Mouse (Mus musculus) cerebellum, adult 18-20 months (tissue): Measurements from ENCODE around the gene Nr5a2.
"Not testable (repeated sequence)": the region's sequence is repeated elsewhere in the genome, so short reads cannot be mapped to it uniquely, and the experiment has no call there.

Experiments
- DNase-seq, 2 experiments: peaks; one replicate each; pipeline ENCODE4 v3.0.0; 2021

The Nr5a2 gene

GRCm38 (mm10) chr1:136832305-136833152, 127.7 kb downstream of the Nr5a2 start:
- no peak for DNase-seq

GRCm38 (mm10) chr1:136830992-136831391, 129.3 kb downstream of the Nr5a2 start:
- DNase-seq: no peak

- DNase-seq: no peak
These were observed 130.3 kb downstream of the Nr5a2 start for GRCm38 (mm10) chr1:136829931-136830330.

GRCm38 (mm10) chr1:136823897-136824296, 136.4 kb downstream of the Nr5a2 start:
- no peak for DNase-seq

- DNase-seq: no peak
These were observed 159.6 kb downstream of the Nr5a2 start for GRCm38 (mm10) chr1:136800625-136801024.

- no peak for DNase-seq
These were observed 163.7 kb downstream of the Nr5a2 start for GRCm38 (mm10) chr1:136796361-136797090.

GRCm38 (mm10) chr1:136792957-136793883, 167.0 kb downstream of the Nr5a2 start:
- DNase-seq: not testable (repeated sequence)
